ENCODE assay signal across 23 mouse cellular contexts in the genomic region with DNA sequence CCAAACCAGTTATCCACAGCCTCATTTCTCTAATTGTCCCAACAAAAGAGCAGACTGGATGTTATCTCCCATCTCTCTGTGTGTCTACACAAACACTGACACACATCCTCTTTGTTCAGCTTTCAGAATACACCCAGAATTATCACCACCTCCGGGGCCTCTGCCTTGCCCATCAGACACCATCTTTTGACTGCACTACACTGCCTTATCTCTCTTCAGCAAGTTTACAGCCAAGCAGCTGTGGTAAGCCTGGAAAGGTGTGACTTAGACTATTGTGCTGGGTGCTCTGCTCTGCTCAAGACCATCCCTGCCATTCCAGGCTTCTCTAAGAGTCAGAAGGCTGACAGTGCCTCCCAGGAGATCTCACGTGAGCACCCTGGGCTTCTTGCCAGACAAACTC. TPM values are rescaled to one million over a fixed set of nuclear protein-coding genes. Genes with fewer than 3 reads are reported as not detected.
A peak's percentile ranks its signal among the peaks of the same experiment; 100 is the strongest.
DNase-seq lines count a peak whose midpoint lies in the region; ATAC-seq and TF ChIP-seq lines count a peak whose summit lies in the region.
"Had no signal": no experiment of that assay in that cellular context is flagged by ENCODE, and none has a peak within 500 bp of the region (broad histone marks: within the 10 kb centered on the region; RNA-seq: fewer than 3 reads in every experiment).

No protein-coding gene starts in this region.

- H3K9ac ChIP-seq in stomach, embryonic 15.5 days: no peak overlapping the region
- no peak overlapping the region for H3K9ac ChIP-seq in stomach, postnatal 0 days (ENCODE audit: low read length)
- no peak overlapping the region for H3K9ac ChIP-seq in liver, embryonic 11.5 days (ENCODE audit: low read depth, low read length)
- no peak overlapping the region for H3K9ac ChIP-seq in liver, embryonic 15.5 days
- H3K9ac ChIP-seq in forebrain, embryonic 15.5 days (replicated peaks): no peak overlapping the region
- H3K9ac ChIP-seq in forebrain, postnatal 0 days: no peak overlapping the region
- H3K9ac ChIP-seq: embryonic facial prominence, embryonic 15.5 days; forebrain, embryonic 12.5 days; heart, embryonic 13.5 days; hindbrain, embryonic 12.5 days had no signal

- H3K27me3 ChIP-seq in stomach, embryonic 15.5 days (replicated peaks): no peaks in the 10 kb centered on the region
- H3K27me3 ChIP-seq in stomach, postnatal 0 days (ENCODE audit: control insufficient read depth, insufficient read depth, low read length): no peaks in the 10 kb centered on the region
- H3K27me3 ChIP-seq in liver, embryonic 11.5 days (replicated peaks; ENCODE audit: control insufficient read depth, insufficient read depth, low read length): peaks cover 1% of the 10 kb centered on the region; the same call in 1 of the 2 replicates
- peaks cover 11% of the 10 kb centered on the region for H3K27me3 ChIP-seq in liver, embryonic 15.5 days
- no peaks in the 10 kb centered on the region for H3K27me3 ChIP-seq in forebrain, embryonic 15.5 days
- no peaks in the 10 kb centered on the region for H3K27me3 ChIP-seq in forebrain, postnatal 0 days (ENCODE audit: insufficient read depth, low read length)
- H3K27me3 ChIP-seq: embryonic facial prominence, embryonic 15.5 days; forebrain, embryonic 12.5 days; heart, embryonic 13.5 days; hindbrain, embryonic 12.5 days had no signal

- no peak overlapping the region for H3K4me3 ChIP-seq in stomach, embryonic 15.5 days (replicated peaks)
- H3K4me3 ChIP-seq in stomach, postnatal 0 days (ENCODE audit: low read depth, low read length): no peak overlapping the region
- no peak overlapping the region for H3K4me3 ChIP-seq in liver, embryonic 11.5 days (ENCODE audit: low read depth, low read length)
- no peak overlapping the region for H3K4me3 ChIP-seq in liver, embryonic 15.5 days (replicated peaks)
- H3K4me3 ChIP-seq in forebrain, embryonic 15.5 days: no peak overlapping the region
- no peak overlapping the region for H3K4me3 ChIP-seq in forebrain, postnatal 0 days (ENCODE audit: low read depth, low read length)
- H3K4me3 ChIP-seq: embryonic facial prominence, embryonic 15.5 days; erythroblast, embryonic 14.5 days; forebrain, embryonic 12.5 days; gastrocnemius, adult 2 months; heart, embryonic 13.5 days; hindbrain, embryonic 12.5 days had no signal

- H3K27ac ChIP-seq in stomach, embryonic 15.5 days: no peak overlapping the region
- H3K27ac ChIP-seq in stomach, postnatal 0 days (replicated peaks): no peak overlapping the region
- no peak overlapping the region for H3K27ac ChIP-seq in liver, embryonic 11.5 days (ENCODE audit: low read depth, low read length)
- no peak overlapping the region for H3K27ac ChIP-seq in liver, embryonic 15.5 days (replicated peaks)
- H3K27ac ChIP-seq in forebrain, embryonic 15.5 days (replicated peaks): no peak overlapping the region
- no peak overlapping the region for H3K27ac ChIP-seq in forebrain, postnatal 0 days (ENCODE audit: low read depth, low read length)
- H3K27ac ChIP-seq: embryonic facial prominence, embryonic 15.5 days; forebrain, embryonic 12.5 days; gastrocnemius, adult 2 months; heart, embryonic 13.5 days; hindbrain, embryonic 12.5 days had no signal

- no peak overlapping the region for H3K4me2 ChIP-seq in stomach, embryonic 15.5 days
- no peak overlapping the region for H3K4me2 ChIP-seq in stomach, postnatal 0 days (replicated peaks; ENCODE audit: low read depth)
- H3K4me2 ChIP-seq in liver, embryonic 11.5 days: no peak overlapping the region
- H3K4me2 ChIP-seq in liver, embryonic 15.5 days: no peak overlapping the region
- no peak overlapping the region for H3K4me2 ChIP-seq in forebrain, embryonic 15.5 days (replicated peaks)
- H3K4me2 ChIP-seq in forebrain, postnatal 0 days (ENCODE audit: low read depth): no peak overlapping the region
- H3K4me2 ChIP-seq: embryonic facial prominence, embryonic 15.5 days; forebrain, embryonic 12.5 days; heart, embryonic 13.5 days; hindbrain, embryonic 12.5 days had no signal

- H3K4me1 ChIP-seq in stomach, embryonic 15.5 days: peaks cover 4% of the 10 kb centered on the region; the same call in 1 of the 2 replicates
- no peaks in the 10 kb centered on the region for H3K4me1 ChIP-seq in stomach, postnatal 0 days (replicated peaks; ENCODE audit: control insufficient read depth, insufficient read depth)
- 0 out of 2 replicates have a peak, but pooled peaks cover 4% of the 10 kb centered on the region for H3K4me1 ChIP-seq in liver, embryonic 11.5 days (replicated peaks; ENCODE audit: control insufficient read depth, insufficient read depth, low read length)
- H3K4me1 ChIP-seq in liver, embryonic 15.5 days (replicated peaks): peaks cover 16% of the 10 kb centered on the region
- H3K4me1 ChIP-seq in forebrain, embryonic 15.5 days: 0 out of 2 replicates have a peak, but pooled peaks cover 3% of the 10 kb centered on the region
- no peaks in the 10 kb centered on the region for H3K4me1 ChIP-seq in forebrain, postnatal 0 days (ENCODE audit: insufficient read depth)

- no peak for DNase-seq in stomach, postnatal 0 days (ENCODE audit: low spot score)
- no peak for DNase-seq in liver, embryonic 11.5 days (ENCODE audit: low spot score)
- DNase-seq in forebrain, postnatal 0 days: no peak
- no peak for DNase-seq in spleen, adult 12 weeks (ENCODE audit: low spot score)
- DNase-seq: adrenal gland, adult 8-10 months; adrenal gland, postnatal 36 days; cerebellum, adult 2 months; cerebellum, postnatal 10 days; embryo, embryonic 11 days; gastrocnemius, adult 2 months; gastrocnemius, postnatal 25 days; heart, postnatal 4 days had no signal

- ATAC-seq in stomach, embryonic 15.5 days (ENCODE audit: insufficient read depth, low FRiP score, low read depth): peak; percentile 39; the same call in 1 of the 2 replicates
- no peak for ATAC-seq in stomach, postnatal 0 days (ENCODE audit: low FRiP score, low TSS enrichment)
- peak; percentile 90 for ATAC-seq in liver, embryonic 11.5 days (replicated peaks; ENCODE audit: low FRiP score)
- peak; percentile 84 for ATAC-seq in liver, embryonic 15.5 days (ENCODE audit: insufficient read depth)
- peak; percentile 98 for ATAC-seq in megakaryocyte-erythroid progenitor cell, adult 5-6 weeks (replicated peaks; ENCODE audit: low FRiP score, low TSS enrichment, poor library complexity, severe bottlenecking)
- no peak for ATAC-seq in forebrain, embryonic 15.5 days (replicated peaks)
- no peak for ATAC-seq in forebrain, postnatal 0 days
- ATAC-seq: hindbrain, embryonic 16.5 days had no signal

- 46% methylated on average over 2 of the region's 2 CpGs for WGBS in stomach, embryonic 15.5 days
- WGBS in stomach, postnatal 0 days: 47% methylated on average over 2 of the region's 2 CpGs
- WGBS in liver, embryonic 11.5 days: 50% methylated on average over 2 of the region's 2 CpGs
- WGBS in liver, embryonic 15.5 days (ENCODE audit: insufficient replicate concordance): 22% methylated on average over 2 of the region's 2 CpGs
- WGBS in forebrain, embryonic 15.5 days: 71% methylated on average over 2 of the region's 2 CpGs
- 81% methylated on average over 2 of the region's 2 CpGs for WGBS in forebrain, postnatal 0 days

- no peaks in the 10 kb centered on the region for H3K36me3 ChIP-seq in stomach, embryonic 15.5 days
- H3K36me3 ChIP-seq in stomach, postnatal 0 days (ENCODE audit: control insufficient read depth, insufficient read depth, low read length): no peaks in the 10 kb centered on the region
- H3K36me3 ChIP-seq in liver, embryonic 11.5 days (ENCODE audit: control insufficient read depth, insufficient read depth, low read length): no peaks in the 10 kb centered on the region
- no peaks in the 10 kb centered on the region for H3K36me3 ChIP-seq in liver, embryonic 15.5 days (replicated peaks)
- no peaks in the 10 kb centered on the region for H3K36me3 ChIP-seq in forebrain, embryonic 15.5 days
- H3K36me3 ChIP-seq in forebrain, postnatal 0 days (ENCODE audit: insufficient read depth): no peaks in the 10 kb centered on the region
- H3K36me3 ChIP-seq: embryonic facial prominence, embryonic 15.5 days; forebrain, embryonic 12.5 days; heart, embryonic 13.5 days; hindbrain, embryonic 12.5 days had no signal

- no peaks in the 10 kb centered on the region for H3K9me3 ChIP-seq in stomach, embryonic 15.5 days
- no peaks in the 10 kb centered on the region for H3K9me3 ChIP-seq in stomach, postnatal 0 days (ENCODE audit: control insufficient read depth, low read length)
- no peaks in the 10 kb centered on the region for H3K9me3 ChIP-seq in liver, embryonic 11.5 days (ENCODE audit: control insufficient read depth, low read length)
- H3K9me3 ChIP-seq in liver, embryonic 15.5 days (replicated peaks): no peaks in the 10 kb centered on the region
- no peaks in the 10 kb centered on the region for H3K9me3 ChIP-seq in forebrain, embryonic 15.5 days
- no peaks in the 10 kb centered on the region for H3K9me3 ChIP-seq in forebrain, postnatal 0 days (ENCODE audit: low read length)
- H3K9me3 ChIP-seq: embryonic facial prominence, embryonic 15.5 days; forebrain, embryonic 12.5 days; heart, embryonic 13.5 days; hindbrain, embryonic 12.5 days had no signal

- TF ChIP-seq CTCF in stomach, postnatal 0 days (IDR thresholded peaks at IDR 0.05; ENCODE audit: low read depth): no peak
- TF ChIP-seq CTCF in forebrain, postnatal 0 days (IDR thresholded peaks at IDR 0.05; ENCODE audit: low read depth): no peak

- TF ChIP-seq EP300 in stomach, postnatal 0 days (optimal IDR thresholded peaks at IDR 0.05): no peak

RNA-seq across cellular contexts. Expression of a gene that starts 5.0 kb away (rescaled TPM):
- 5.8 and 7.0 TPM in 2 replicates for polyA plus RNA-seq in stomach, embryonic 15.5 days (2015; fragmentation: Nextera tagmentation; extraction: Ambion mirVana)
- polyA plus RNA-seq in stomach, postnatal 0 days (2015; fragmentation: Nextera tagmentation; extraction: Ambion mirVana): 3.0 TPM in 2 replicates
- 1.2 TPM in 2 replicates for polyA plus RNA-seq in liver, embryonic 11.5 days (2014; fragmentation: Nextera tagmentation; extraction: Ambion mirVana)
- 0.55 and 0.63 TPM in 2 replicates for polyA plus RNA-seq in liver, embryonic 15.5 days (2015; fragmentation: Nextera tagmentation; extraction: Ambion mirVana)
- 2.3 TPM in 1 of 2 replicates, not detected in the other for total RNA-seq in megakaryocyte-erythroid progenitor cell, adult 5-6 weeks (2014; fragmentation: Nextera tagmentation)
- total RNA-seq in megakaryocyte-erythroid progenitor cell, adult 5-6 weeks (2017): 1.3 TPM in 1 of 2 replicates, not detected in the other
- 2.9 and 3.7 TPM in 2 replicates for polyA plus RNA-seq in forebrain, embryonic 15.5 days (2015; fragmentation: Nextera tagmentation; extraction: Ambion mirVana)
- 1.9 and 3.0 TPM in 2 replicates for total RNA-seq in forebrain, postnatal 0 days (2014; rRNA removed)
- 1.9 and 2.4 TPM in 2 replicates for polyA plus RNA-seq in forebrain, postnatal 0 days (2015; fragmentation: Nextera tagmentation; extraction: Ambion mirVana)
- total RNA-seq: CH12.LX had no signal
- polyA plus RNA-seq: erythroblast, embryonic 14.5 days had no signal

RNA-seq across cellular contexts. Expression of a gene that starts 10.5 kb away (rescaled TPM):
- polyA plus RNA-seq in stomach, embryonic 15.5 days (2015; fragmentation: Nextera tagmentation; extraction: Ambion mirVana): 35.0 and 39.5 TPM in 2 replicates
- 18.8 and 19.2 TPM in 2 replicates for polyA plus RNA-seq in stomach, postnatal 0 days (2015; fragmentation: Nextera tagmentation; extraction: Ambion mirVana)
- 23.1 and 24.0 TPM in 2 replicates for polyA plus RNA-seq in liver, embryonic 11.5 days (2014; fragmentation: Nextera tagmentation; extraction: Ambion mirVana)
- polyA plus RNA-seq in liver, embryonic 15.5 days (2015; fragmentation: Nextera tagmentation; extraction: Ambion mirVana): 12.0 and 12.9 TPM in 2 replicates
- total RNA-seq in megakaryocyte-erythroid progenitor cell, adult 5-6 weeks (2014; fragmentation: Nextera tagmentation): 21.5 and 25.7 TPM in 2 replicates
- total RNA-seq in megakaryocyte-erythroid progenitor cell, adult 5-6 weeks (2017): 30.9 and 80.3 TPM in 2 replicates
- polyA plus RNA-seq in forebrain, embryonic 15.5 days (2015; fragmentation: Nextera tagmentation; extraction: Ambion mirVana): 51.4 and 54.7 TPM in 2 replicates
- total RNA-seq in forebrain, postnatal 0 days (2014; rRNA removed): 31.2 and 31.5 TPM in 2 replicates
- 21.5 and 31.1 TPM in 2 replicates for polyA plus RNA-seq in forebrain, postnatal 0 days (2015; fragmentation: Nextera tagmentation; extraction: Ambion mirVana)

RNA-seq across cellular contexts. Expression of a gene that starts 55.8 kb away (rescaled TPM):
- polyA plus RNA-seq in stomach, embryonic 15.5 days (2015; fragmentation: Nextera tagmentation; extraction: Ambion mirVana): 109 and 115 TPM in 2 replicates
- polyA plus RNA-seq in stomach, postnatal 0 days (2015; fragmentation: Nextera tagmentation; extraction: Ambion mirVana): 56.9 and 60.2 TPM in 2 replicates
- polyA plus RNA-seq in liver, embryonic 11.5 days (2014; fragmentation: Nextera tagmentation; extraction: Ambion mirVana): 138 and 147 TPM in 2 replicates
- 32.5 and 33.6 TPM in 2 replicates for polyA plus RNA-seq in liver, embryonic 15.5 days (2015; fragmentation: Nextera tagmentation; extraction: Ambion mirVana)
- total RNA-seq in megakaryocyte-erythroid progenitor cell, adult 5-6 weeks (2014; fragmentation: Nextera tagmentation): 60.3 and 71.0 TPM in 2 replicates
- 115 and 121 TPM in 2 replicates for total RNA-seq in megakaryocyte-erythroid progenitor cell, adult 5-6 weeks (2017)
- polyA plus RNA-seq in forebrain, embryonic 15.5 days (2015; fragmentation: Nextera tagmentation; extraction: Ambion mirVana): 223 and 227 TPM in 2 replicates
- 85.0 and 99.5 TPM in 2 replicates for total RNA-seq in forebrain, postnatal 0 days (2014; rRNA removed)
- polyA plus RNA-seq in forebrain, postnatal 0 days (2015; fragmentation: Nextera tagmentation; extraction: Ambion mirVana): 132 and 142 TPM in 2 replicates

Comparison
In these comparisons a context has a peak if more than half of its experiments do, and no peak if none do; other contexts are left out.
1. ATAC-seq: peak in stomach, embryonic 15.5 days (single experiment), liver, embryonic 11.5 days (single experiment), liver, embryonic 15.5 days (single experiment) and megakaryocyte-erythroid progenitor cell, adult 5-6 weeks (single experiment); none in stomach, postnatal 0 days (single experiment), forebrain, embryonic 15.5 days (single experiment) and forebrain, postnatal 0 days (single experiment).